Mouse (Mus musculus): ENCODE measurements around the gene Tbx21.

Gene Tbx21

GRCm38 (mm10) chr11:97114671-97115601, at the start of gene Tbx21:
Gene Tbx21, minus strand, starts transcription at chr11:97115331.
- DNase-seq (ENCODE audit: low spot score) = no peak

- DNase-seq (ENCODE audit: low spot score) = no peak
Measured at GRCm38 (mm10) chr11:97160341-97160740, 45.2 kb upstream of the Tbx21 start.

GRCm38 (mm10) chr11:97156999-97157398, 41.9 kb upstream of the Tbx21 start:
- DNase-seq (ENCODE audit: low spot score) = no peak

- DNase-seq (ENCODE audit: low spot score) = no peak
Measured at GRCm38 (mm10) chr11:97152662-97153287, 37.6 kb upstream of the Tbx21 start.

GRCm38 (mm10) chr11:97152023-97152426, 36.9 kb upstream of the Tbx21 start:
- peak; percentile 44 for DNase-seq (ENCODE audit: low spot score)

- DNase-seq (ENCODE audit: low spot score) = no peak
Measured at GRCm38 (mm10) chr11:97151343-97151801, 36.2 kb upstream of the Tbx21 start, which contains the start of gene Tbkbp1. Gene Tbkbp1, minus strand, starts transcription at chr11:97151495.

- peak; percentile 84 for DNase-seq (ENCODE audit: low spot score)
Measured at GRCm38 (mm10) chr11:97150411-97151330, 35.5 kb upstream of the Tbx21 start.

GRCm38 (mm10) chr11:97149995-97150410, 34.9 kb upstream of the Tbx21 start:
- DNase-seq (ENCODE audit: low spot score) = peak; percentile 57

- no peak for DNase-seq (ENCODE audit: low spot score)
Measured at GRCm38 (mm10) chr11:97149026-97149425, 33.9 kb upstream of the Tbx21 start.

- DNase-seq (ENCODE audit: low spot score) = no peak
Measured at GRCm38 (mm10) chr11:97148591-97148990, 33.5 kb upstream of the Tbx21 start.

GRCm38 (mm10) chr11:97147333-97147732, 32.2 kb upstream of the Tbx21 start:
- no peak for DNase-seq (ENCODE audit: low spot score)

- peak; percentile 42 for DNase-seq (ENCODE audit: low spot score)
Measured at GRCm38 (mm10) chr11:97146724-97147123, 31.6 kb upstream of the Tbx21 start.

- no peak for DNase-seq (ENCODE audit: low spot score)
Measured at GRCm38 (mm10) chr11:97145951-97146350, 30.8 kb upstream of the Tbx21 start.

- DNase-seq (ENCODE audit: low spot score) = no peak
Measured at GRCm38 (mm10) chr11:97145320-97145719, 30.2 kb upstream of the Tbx21 start.

- no peak for DNase-seq (ENCODE audit: low spot score)
Measured at GRCm38 (mm10) chr11:97143196-97143900, 28.2 kb upstream of the Tbx21 start.

GRCm38 (mm10) chr11:97142159-97142608, 27.1 kb upstream of the Tbx21 start:
- DNase-seq (ENCODE audit: low spot score) = no peak

- DNase-seq (ENCODE audit: low spot score) = no peak
Measured at GRCm38 (mm10) chr11:97140811-97141210, 25.7 kb upstream of the Tbx21 start.

GRCm38 (mm10) chr11:97139256-97139655, 24.1 kb upstream of the Tbx21 start:
- DNase-seq (ENCODE audit: low spot score) = no peak

GRCm38 (mm10) chr11:97138554-97139226, 23.6 kb upstream of the Tbx21 start:
- no peak for DNase-seq (ENCODE audit: low spot score)

- DNase-seq (ENCODE audit: low spot score) = no peak
Measured at GRCm38 (mm10) chr11:97133270-97133669, 18.1 kb upstream of the Tbx21 start.

GRCm38 (mm10) chr11:97132185-97132584, 17.1 kb upstream of the Tbx21 start:
- DNase-seq (ENCODE audit: low spot score) = no peak

Data from yolk sac, embryonic 10.5 days (tissue).